Mouse (Mus musculus) spleen, postnatal 4 days (tissue): ENCODE measurements around the gene Rrbp1.

Experiments
- DNase-seq, 2 experiments: peaks; one replicate each; pipeline ENCODE4 v3.0.0; 2022; ENCODE audit warnings: low spot score in 2 of 2

Rrbp1 gene

DNA sequence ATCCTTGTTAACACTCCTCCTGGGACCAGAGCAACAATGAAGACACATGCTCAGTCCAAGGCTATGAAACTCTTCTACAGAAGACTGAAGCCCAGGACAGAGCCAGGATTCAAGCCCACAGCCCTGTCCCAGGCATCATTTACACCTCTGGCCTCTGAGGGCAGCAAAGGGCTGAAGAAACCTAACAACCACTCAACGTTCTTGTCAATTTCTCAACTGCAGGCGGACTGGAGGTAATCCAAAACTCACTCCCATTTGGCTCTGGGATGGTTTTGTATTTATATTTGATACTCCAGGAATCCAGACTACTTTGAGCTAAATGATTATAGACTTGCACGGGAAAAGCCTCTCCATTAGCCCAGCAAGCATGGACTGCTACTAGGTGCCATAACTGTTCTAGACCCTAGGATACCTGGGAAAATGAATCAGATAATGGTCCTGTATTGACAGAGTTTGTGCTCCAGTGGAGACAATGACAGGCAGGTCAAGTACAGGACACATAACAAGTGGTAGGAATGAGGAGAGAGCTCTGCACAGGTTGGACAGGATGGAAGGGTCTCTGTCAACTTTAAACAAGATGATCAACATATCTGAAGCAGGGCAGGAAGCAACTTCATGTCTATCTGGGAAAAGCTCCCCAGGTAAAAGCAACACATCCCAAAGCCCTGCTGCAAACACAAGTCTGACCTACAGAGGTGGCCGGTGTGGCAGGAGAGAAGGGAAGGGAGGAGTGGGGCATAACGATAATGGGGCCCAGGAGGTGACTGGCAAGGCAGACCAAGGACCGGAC is 5.7 kb downstream of the Rrbp1 start:
- DNase-seq, result no peak

- no peak for DNase-seq
Observed at GRCm38 (mm10) chr2:144003544-144003943, 7.5 kb downstream of the Rrbp1 start.

GRCm38 (mm10) chr2:144002229-144002984 is 8.7 kb downstream of the Rrbp1 start:
- no peak for DNase-seq

GRCm38 (mm10) chr2:143992977-143993376 is 18.1 kb downstream of the Rrbp1 start:
- no peak for DNase-seq

- DNase-seq, result no peak
Observed at GRCm38 (mm10) chr2:143991964-143992672, 18.9 kb downstream of the Rrbp1 start.

DNA sequence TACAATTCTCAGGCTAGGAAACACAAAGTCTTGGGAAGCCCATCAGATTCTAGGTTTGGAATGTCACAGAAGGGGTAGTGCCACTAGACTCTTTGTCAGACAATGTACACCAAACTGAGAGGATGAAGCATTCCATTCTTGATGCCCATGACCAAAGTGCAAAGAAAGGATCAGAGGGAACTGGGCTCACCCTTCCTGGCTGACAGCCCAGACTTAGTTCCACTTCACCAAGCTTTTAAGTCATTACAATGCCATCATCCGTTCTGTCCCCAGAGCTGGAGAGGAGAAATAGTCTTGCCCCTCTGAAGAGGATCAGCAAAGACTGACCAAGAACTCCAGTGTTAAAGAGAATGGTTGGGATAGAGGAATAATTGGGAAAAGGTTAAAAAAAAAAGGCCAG is 20.1 kb downstream of the Rrbp1 start:
- DNase-seq, result no peak

- DNase-seq, result no peak
Observed at GRCm38 (mm10) chr2:143988016-143988415, 23.0 kb downstream of the Rrbp1 start.

- no peak for DNase-seq
Observed at GRCm38 (mm10) chr2:143987485-143987884, 23.6 kb downstream of the Rrbp1 start.

DNA sequence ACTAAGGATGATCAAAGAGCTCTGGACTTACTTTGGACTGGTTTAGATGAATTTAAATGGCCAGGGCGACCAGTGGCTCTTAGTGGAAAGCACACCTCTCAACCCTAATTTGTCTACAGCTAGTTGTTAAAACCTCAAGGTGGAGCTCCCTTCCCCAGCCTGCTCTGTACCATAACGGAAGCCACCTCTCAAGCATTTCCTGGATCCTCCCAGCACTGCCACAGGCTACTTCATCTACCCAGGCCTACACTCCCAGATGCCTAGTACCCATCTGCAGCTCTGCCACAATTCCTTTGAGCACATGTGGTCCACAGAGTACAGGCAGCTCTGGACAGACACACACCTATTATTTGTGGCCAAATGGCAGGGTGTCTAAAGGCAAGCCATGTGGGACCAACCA is 27.6 kb downstream of the Rrbp1 start:
- no peak for DNase-seq

DNA sequence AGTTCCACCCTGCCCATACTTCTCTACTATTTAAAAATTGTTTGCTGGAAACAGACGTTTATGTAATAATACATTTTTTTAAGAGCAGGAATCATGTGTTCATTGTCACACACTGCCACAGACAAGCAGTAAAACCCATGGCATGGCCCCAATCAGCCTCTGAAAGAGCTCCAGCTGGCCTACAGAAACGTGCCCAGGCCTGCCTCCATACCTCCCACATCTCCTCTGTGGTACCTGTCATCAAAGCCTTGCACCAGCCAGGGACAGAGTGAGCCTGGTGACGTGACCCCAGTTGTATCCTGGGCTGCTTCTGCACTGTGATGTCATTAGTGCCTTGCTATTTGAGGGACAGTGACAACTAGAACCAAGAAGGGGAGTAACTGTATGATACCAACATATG is 28.2 kb downstream of the Rrbp1 start:
- no peak for DNase-seq

GRCm38 (mm10) chr2:143982152-143982551 is 28.9 kb downstream of the Rrbp1 start:
- DNase-seq, result no peak

- DNase-seq, result peak; percentile 63 to 87
Observed at GRCm38 (mm10) chr2:143980781-143981398, 30.2 kb downstream of the Rrbp1 start.

- no peak for DNase-seq
Observed at GRCm38 (mm10) chr2:143978444-143979147, 32.5 kb downstream of the Rrbp1 start.

DNA sequence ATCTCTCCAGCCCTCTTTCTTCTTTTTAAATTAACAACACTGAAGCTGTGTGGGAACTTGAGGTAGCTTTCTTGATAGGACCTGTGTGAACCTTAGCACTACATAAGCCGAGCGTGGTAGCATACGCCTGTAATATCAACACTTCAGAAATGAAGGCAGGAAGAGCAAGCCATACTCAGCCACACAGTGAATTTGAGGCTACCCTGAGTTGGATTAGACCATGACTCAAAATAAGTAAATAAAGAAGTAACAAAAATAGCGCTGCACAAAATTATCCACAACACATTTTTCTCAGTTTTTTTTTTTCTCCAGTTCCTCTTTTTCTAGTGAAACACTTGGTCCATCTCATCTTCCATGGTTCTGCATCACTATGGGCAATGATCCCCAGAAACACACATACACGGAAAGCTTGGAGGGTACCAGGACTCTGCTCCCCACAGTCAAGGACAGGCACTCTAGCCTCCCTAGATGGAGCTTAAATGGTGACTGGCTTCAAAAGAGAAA is 35.9 kb downstream of the Rrbp1 start:
- DNase-seq, result no peak

GRCm38 (mm10) chr2:143973161-143973560 is 37.9 kb downstream of the Rrbp1 start:
- no peak for DNase-seq

DNA sequence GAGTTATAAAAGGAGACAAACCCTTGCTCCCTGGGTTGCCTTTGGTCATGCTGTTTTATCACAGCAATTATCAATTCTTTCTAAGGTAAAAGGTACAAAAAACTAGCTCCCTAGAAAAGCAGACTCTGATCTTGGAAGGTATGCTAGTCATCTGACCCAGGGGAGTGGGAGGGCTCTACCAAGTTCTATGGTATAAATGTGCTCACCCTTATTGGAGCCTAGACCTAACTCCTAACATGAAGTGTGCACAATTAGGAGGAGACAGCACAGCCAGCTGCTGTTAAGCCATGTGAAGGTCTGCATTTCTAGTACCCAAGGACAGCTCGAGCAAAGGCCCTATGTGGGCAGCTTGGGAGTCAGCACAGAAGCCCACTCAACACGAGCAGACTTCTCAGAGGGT is 39.2 kb downstream of the Rrbp1 start:
- no peak for DNase-seq

GRCm38 (mm10) chr2:143970841-143971240 is 40.2 kb downstream of the Rrbp1 start:
- DNase-seq, result no peak

DNA sequence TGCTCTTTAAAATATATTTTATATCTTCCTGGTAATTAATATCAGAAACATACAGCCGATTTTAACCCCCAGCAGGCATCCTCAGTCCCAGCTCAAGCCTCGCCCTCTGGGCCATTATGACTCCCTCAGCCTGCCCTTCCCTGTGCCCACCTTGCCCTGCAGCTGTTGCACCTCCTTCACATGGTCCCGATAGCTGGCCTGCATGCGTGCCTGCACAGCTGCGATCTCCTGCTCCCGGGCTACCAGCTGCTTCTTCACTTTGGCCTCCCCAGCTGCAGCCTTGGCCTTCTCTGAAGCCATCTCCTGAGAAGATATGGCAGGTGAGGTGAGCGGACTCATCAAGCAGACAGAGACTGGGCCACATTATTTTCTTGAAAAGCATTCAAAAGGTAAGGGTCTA is 41.8 kb downstream of the Rrbp1 start:
- no peak for DNase-seq

GRCm38 (mm10) chr2:143963318-143963717 is 47.7 kb downstream of the Rrbp1 start:
- DNase-seq, result no peak

- no peak for DNase-seq
Observed at GRCm38 (mm10) chr2:143962192-143962591, 48.9 kb downstream of the Rrbp1 start.

GRCm38 (mm10) chr2:143955746-143956145 is 55.3 kb downstream of the Rrbp1 start:
- DNase-seq, result no peak
